In the genomic region with DNA sequence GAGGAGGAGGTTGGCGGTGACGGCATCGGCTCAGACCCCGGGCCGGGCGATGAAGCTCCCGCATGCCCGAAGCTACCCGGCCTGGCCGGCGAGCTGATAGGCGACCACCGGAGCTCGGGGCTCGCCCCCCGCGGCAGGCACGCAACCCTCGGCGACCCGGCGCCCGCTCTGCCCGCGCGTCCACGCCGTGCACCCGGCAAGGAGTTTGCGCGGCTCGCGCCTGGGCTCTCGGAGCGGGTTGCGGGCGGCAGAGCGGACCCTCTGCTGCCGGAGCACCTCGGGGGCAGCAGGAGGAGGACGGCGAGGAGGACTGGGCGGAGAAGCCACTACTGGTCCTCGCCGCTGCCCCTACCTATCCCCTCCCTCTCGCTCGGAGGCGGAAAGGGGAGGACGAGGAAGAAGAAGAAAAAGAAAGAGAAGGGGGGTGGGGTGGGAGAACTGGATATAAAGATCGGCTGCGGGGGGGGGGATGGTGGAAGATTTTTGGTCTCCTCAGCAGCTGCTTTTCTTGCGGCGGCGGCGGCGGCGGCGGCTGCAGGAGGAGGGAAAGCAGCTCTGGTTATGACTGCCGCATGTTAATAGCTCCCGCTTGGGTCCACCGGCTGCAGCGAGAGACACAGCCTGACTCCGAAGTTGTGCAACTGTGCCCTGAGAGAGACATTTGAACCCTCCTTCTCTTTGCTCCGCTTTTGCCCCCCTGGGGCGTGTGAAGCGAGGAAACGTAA, we compare ENCODE assay signal across 8 mouse cellular contexts. TPM values are rescaled to one million over a fixed set of nuclear protein-coding genes. Genes with fewer than 3 reads are reported as not detected.
DNase-seq lines count a peak whose midpoint lies in the region; ATAC-seq lines count a peak whose summit lies in the region.

No protein-coding gene starts in this region.

- H3K9me3 ChIP-seq in kidney, embryonic 14.5 days (ENCODE audit: control insufficient read depth, low read length): no peaks in the 10 kb centered on the region
- H3K9me3 ChIP-seq in limb, embryonic 15.5 days: no peaks in the 10 kb centered on the region
- H3K9me3 ChIP-seq in midbrain, embryonic 15.5 days: no peaks in the 10 kb centered on the region

- H3K4me3 ChIP-seq in kidney, embryonic 14.5 days (ENCODE audit: low read length): peak overlapping the region; percentile 70
- H3K4me3 ChIP-seq in limb, embryonic 15.5 days: peak overlapping the region; percentile 72
- H3K4me3 ChIP-seq in midbrain, embryonic 15.5 days: peak overlapping the region; percentile 87

- ATAC-seq in kidney, embryonic 14.5 days (ENCODE audit: low FRiP score, low TSS enrichment): peak; percentile 53
- peak; percentile 48 for ATAC-seq in limb, embryonic 15.5 days (ENCODE audit: insufficient number of reproducible peaks, low FRiP score, low TSS enrichment, low read depth)
- ATAC-seq in midbrain, embryonic 15.5 days (replicated peaks): peak; percentile 43

- H3K36me3 ChIP-seq in kidney, embryonic 14.5 days (ENCODE audit: control insufficient read depth, insufficient read depth, low read length): no peaks in the 10 kb centered on the region
- no peaks in the 10 kb centered on the region for H3K36me3 ChIP-seq in limb, embryonic 15.5 days
- no peaks in the 10 kb centered on the region for H3K36me3 ChIP-seq in midbrain, embryonic 15.5 days (replicated peaks)

- H3K4me2 ChIP-seq in kidney, embryonic 14.5 days (replicated peaks; ENCODE audit: low read depth, low read length): peak overlapping the region; percentile 90
- H3K4me2 ChIP-seq in limb, embryonic 15.5 days: peak overlapping the region; percentile 90
- H3K4me2 ChIP-seq in midbrain, embryonic 15.5 days: peak overlapping the region; percentile 69

- peak overlapping the region; percentile 84 for H3K9ac ChIP-seq in kidney, embryonic 14.5 days (ENCODE audit: low read depth, low read length)
- H3K9ac ChIP-seq in limb, embryonic 15.5 days: peak overlapping the region; percentile 78
- H3K9ac ChIP-seq in midbrain, embryonic 15.5 days: peak overlapping the region; percentile 92

- WGBS in kidney, embryonic 14.5 days: under 1% methylated on average over 60 of the region's 67 CpGs
- under 1% methylated on average over 60 of the region's 67 CpGs for WGBS in limb, embryonic 15.5 days
- WGBS in midbrain, embryonic 15.5 days: under 1% methylated on average over 61 of the region's 67 CpGs

- H3K27ac ChIP-seq in kidney, embryonic 14.5 days (ENCODE audit: low read depth, low read length): peak overlapping the region; percentile 89
- H3K27ac ChIP-seq in limb, embryonic 15.5 days: peak overlapping the region; percentile 95
- H3K27ac ChIP-seq in midbrain, embryonic 15.5 days: peak overlapping the region; percentile 100

- H3K4me1 ChIP-seq in kidney, embryonic 14.5 days (ENCODE audit: control insufficient read depth, insufficient read depth, low read length): no peaks in the 10 kb centered on the region; the same call in 1 of the 2 replicates
- H3K4me1 ChIP-seq in limb, embryonic 15.5 days: peaks cover 27% of the 10 kb centered on the region
- peaks cover 15% of the 10 kb centered on the region; the same call in 1 of the 2 replicates for H3K4me1 ChIP-seq in midbrain, embryonic 15.5 days

- DNase-seq in left cerebral cortex, adult 18-20 months (ENCODE audit: low spot score in 2 of 2): peak; percentile 51 to 75
- DNase-seq in left cerebral cortex, adult 11 months (ENCODE audit: low spot score): no peak
- peak; percentile 81 for DNase-seq in embryo, embryonic 9.5 days (ENCODE audit: extremely low spot score)
- peak; percentile 18 for DNase-seq in heart, adult 8-10 months (ENCODE audit: low spot score)
- DNase-seq in testis, postnatal 10 days (ENCODE audit: low spot score): peak; percentile 65

- no peaks in the 10 kb centered on the region; the same call in 1 of the 2 replicates for H3K27me3 ChIP-seq in kidney, embryonic 14.5 days (ENCODE audit: control insufficient read depth, insufficient read depth, low read length)
- no peaks in the 10 kb centered on the region for H3K27me3 ChIP-seq in limb, embryonic 15.5 days
- no peaks in the 10 kb centered on the region for H3K27me3 ChIP-seq in midbrain, embryonic 15.5 days (replicated peaks)

RNA-seq across cellular contexts. Expression of a gene that starts 0.5 kb away (rescaled TPM):
- total RNA-seq in left cerebral cortex, adult 18-20 months (2021): 100 to 1,000 TPM; 183 to 200 TPM
- 1 to 10 TPM; 3.1 to 4.0 (median 3.6) TPM for total RNA-seq in heart, adult 8-10 months (2022)
- polyA plus RNA-seq in kidney, embryonic 14.5 days (2014; fragmentation: Nextera tagmentation; extraction: Ambion mirVana): 21.8 and 28.2 TPM in 2 replicates
- 27.9 and 32.4 TPM in 2 replicates for polyA plus RNA-seq in limb, embryonic 15.5 days (2015; fragmentation: Nextera tagmentation; extraction: Ambion mirVana)
- 69.9 and 75.6 TPM in 2 replicates for polyA plus RNA-seq in midbrain, embryonic 15.5 days (2015; fragmentation: Nextera tagmentation; extraction: Ambion mirVana)
